In the genomic region with DNA sequence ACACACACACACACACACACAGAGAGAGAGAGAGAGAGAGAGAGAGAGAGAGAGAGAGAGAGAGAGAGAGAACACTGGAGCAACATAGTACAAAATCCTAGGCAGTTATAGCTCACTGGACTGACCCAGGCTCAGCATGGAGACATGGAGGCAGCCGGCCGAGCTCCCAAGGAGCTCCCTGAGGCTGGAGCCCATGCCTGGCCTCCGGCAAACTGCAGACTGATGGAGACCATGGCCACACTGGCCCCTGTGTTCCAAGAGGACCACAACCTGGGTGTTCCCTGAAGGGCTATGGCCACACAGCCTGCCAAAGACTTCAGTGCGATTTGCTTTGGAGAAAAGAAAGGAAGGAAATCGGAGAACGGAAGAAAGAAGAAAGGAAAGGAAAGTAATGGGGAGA, we compare ENCODE assay signal across 8 mouse cellular contexts.
DNase-seq lines count a peak whose midpoint lies in the region; ATAC-seq lines count a peak whose summit lies in the region.

No protein-coding gene starts in this region.

- H3K9ac ChIP-seq in heart, embryonic 13.5 days: peak overlapping the region; percentile 78
- H3K9ac ChIP-seq in heart, embryonic 15.5 days: peak overlapping the region; percentile 61
- no peak overlapping the region for H3K9ac ChIP-seq in liver, embryonic 11.5 days (ENCODE audit: low read depth, low read length)

- DNase-seq in heart, adult 9 months (ENCODE audit: low spot score in 2 of 2): no peak
- DNase-seq in embryonic facial prominence, embryonic 10.5 days (ENCODE audit: low spot score): peak; percentile 26
- DNase-seq in liver, embryonic 11.5 days (ENCODE audit: low spot score): no peak
- no peak for DNase-seq in testis, postnatal 14 days (ENCODE audit: low spot score)

- no peaks in the 10 kb centered on the region for H3K9me3 ChIP-seq in heart, embryonic 13.5 days
- no peaks in the 10 kb centered on the region for H3K9me3 ChIP-seq in embryonic facial prominence, embryonic 10.5 days
- no peaks in the 10 kb centered on the region for H3K9me3 ChIP-seq in heart, embryonic 15.5 days (replicated peaks)
- H3K9me3 ChIP-seq in liver, embryonic 11.5 days (ENCODE audit: control insufficient read depth, low read length): no peaks in the 10 kb centered on the region

- H3K4me2 ChIP-seq in heart, embryonic 13.5 days: peak overlapping the region; percentile 71
- H3K4me2 ChIP-seq in heart, embryonic 15.5 days: peak overlapping the region; percentile 67
- no peak overlapping the region for H3K4me2 ChIP-seq in liver, embryonic 11.5 days

- H3K4me3 ChIP-seq in heart, embryonic 13.5 days: peak overlapping the region; percentile 40
- peak overlapping the region; percentile 44 for H3K4me3 ChIP-seq in embryonic facial prominence, embryonic 10.5 days
- peak overlapping the region; percentile 36 for H3K4me3 ChIP-seq in heart, embryonic 15.5 days
- no peak overlapping the region for H3K4me3 ChIP-seq in liver, embryonic 11.5 days (ENCODE audit: low read depth, low read length)

- H3K27me3 ChIP-seq in heart, embryonic 13.5 days (replicated peaks): peaks cover 4% of the 10 kb centered on the region; the same call in 1 of the 2 replicates
- no peaks in the 10 kb centered on the region for H3K27me3 ChIP-seq in embryonic facial prominence, embryonic 10.5 days (replicated peaks; ENCODE audit: low read depth, poor library complexity, severe bottlenecking)
- H3K27me3 ChIP-seq in heart, embryonic 15.5 days: no peaks in the 10 kb centered on the region
- no peaks in the 10 kb centered on the region for H3K27me3 ChIP-seq in liver, embryonic 11.5 days (replicated peaks; ENCODE audit: control insufficient read depth, insufficient read depth, low read length)

- H3K36me3 ChIP-seq in heart, embryonic 13.5 days: no peaks in the 10 kb centered on the region
- no peaks in the 10 kb centered on the region for H3K36me3 ChIP-seq in embryonic facial prominence, embryonic 10.5 days (replicated peaks)
- H3K36me3 ChIP-seq in heart, embryonic 15.5 days: no peaks in the 10 kb centered on the region
- no peaks in the 10 kb centered on the region for H3K36me3 ChIP-seq in liver, embryonic 11.5 days (ENCODE audit: control insufficient read depth, insufficient read depth, low read length)

- H3K27ac ChIP-seq in heart, embryonic 13.5 days (replicated peaks): peak overlapping the region; percentile 97
- peak overlapping the region; percentile 74 for H3K27ac ChIP-seq in embryonic facial prominence, embryonic 10.5 days (replicated peaks)
- H3K27ac ChIP-seq in heart, embryonic 15.5 days: peak overlapping the region; percentile 95
- no peak overlapping the region for H3K27ac ChIP-seq in liver, embryonic 11.5 days (ENCODE audit: low read depth, low read length)

- H3K4me1 ChIP-seq in heart, embryonic 13.5 days: peaks cover 28% of the 10 kb centered on the region
- H3K4me1 ChIP-seq in embryonic facial prominence, embryonic 10.5 days: peaks cover 20% of the 10 kb centered on the region
- H3K4me1 ChIP-seq in heart, embryonic 15.5 days (replicated peaks): peaks cover 16% of the 10 kb centered on the region
- no peaks in the 10 kb centered on the region for H3K4me1 ChIP-seq in liver, embryonic 11.5 days (replicated peaks; ENCODE audit: control insufficient read depth, insufficient read depth, low read length)

- WGBS in heart, embryonic 13.5 days: 26% methylated on average over 6 of the region's 6 CpGs
- WGBS in embryonic facial prominence, embryonic 10.5 days: 54% methylated on average over 6 of the region's 6 CpGs
- WGBS in heart, embryonic 15.5 days: 30% methylated on average over 6 of the region's 6 CpGs
- WGBS in liver, embryonic 11.5 days: 71% methylated on average over 6 of the region's 6 CpGs

- ATAC-seq in heart, embryonic 13.5 days (ENCODE audit: extremely low read depth, insufficient number of reproducible peaks, low FRiP score, low TSS enrichment): no peak
- peak; percentile 43; the same call in 1 of the 2 replicates for ATAC-seq in heart, embryonic 15.5 days (replicated peaks; ENCODE audit: insufficient number of reproducible peaks, insufficient read depth, low FRiP score, low read depth)
- ATAC-seq in megakaryocyte progenitor cell, adult 5-6 weeks (replicated peaks; ENCODE audit: poor library complexity): 0 out of 2 replicates have a peak, but pooled peaks have one; percentile 13
- ATAC-seq in erythroid progenitor cell, adult 5-6 weeks (replicated peaks; ENCODE audit: low FRiP score, poor library complexity, severe bottlenecking): no peak
- no peak for ATAC-seq in liver, embryonic 11.5 days (replicated peaks; ENCODE audit: low FRiP score)

Comparison
In these comparisons a context has a peak if more than half of its experiments do, and no peak if none do; other contexts are left out.
1. ATAC-seq: peak in heart, embryonic 15.5 days (single experiment) and megakaryocyte progenitor cell, adult 5-6 weeks (single experiment); none in heart, embryonic 13.5 days (single experiment), erythroid progenitor cell, adult 5-6 weeks (single experiment) and liver, embryonic 11.5 days (single experiment).